Mouse (Mus musculus) hindbrain, embryonic 10.5 days (tissue): Measurements from ENCODE around the gene Mapk8ip3. TPM values are rescaled to one million over a fixed set of nuclear protein-coding genes. Genes with fewer than 3 reads are reported as not detected.
A peak's percentile ranks its signal among the peaks of the same experiment; 100 is the strongest.

Experiments used
- DNase-seq: peaks from one replicate; pipeline ENCODE4 v3.0.0-alpha.2; 2017; ENCODE audit warnings: low spot score
- H3K27ac ChIP-seq: fragments of 300-500 bp; sonication (generic); 2 replicates; pipeline ENCODE4 v1.5.1; 2016; ENCODE audit warnings: mild to moderate bottlenecking, moderate library complexity
- H3K27me3 ChIP-seq: fragments of 300-500 bp; sonication (generic); 2 replicates; pipeline ENCODE4 v1.6.1; 2016; ENCODE audit warnings: mild to moderate bottlenecking; ENCODE audit not compliant: poor library complexity, insufficient read depth, severe bottlenecking
- H3K36me3 ChIP-seq: fragments of 300-500 bp; sonication (generic); 2 replicates; pipeline ENCODE4 v1.6.1; 2016; ENCODE audit warnings: mild to moderate bottlenecking, moderate library complexity
- H3K4me1 ChIP-seq: fragments of 300-500 bp; sonication (generic); replicated peaks from 2 replicates; pipeline ENCODE4 v1.6.1; 2016; ENCODE audit warnings: mild to moderate bottlenecking
- H3K4me3 ChIP-seq: fragments of 300-500 bp; sonication (generic); 2 replicates; pipeline ENCODE4 v1.5.1; 2016; ENCODE audit warnings: mild to moderate bottlenecking, moderate library complexity
- H3K9me3 ChIP-seq: fragments of 300-500 bp; sonication (generic); 2 replicates; pipeline ENCODE4 v1.6.1; 2016; ENCODE audit warnings: mild to moderate bottlenecking, moderate library complexity
- WGBS: fragments of 180-500 bp; shearing (Covaris S2); methylation state at CpG from one replicate; pipeline ENCODE4 v1.1.7; 2016; 5-methylcytosine and 5-hydroxymethylcytosine counted together
- polyA plus RNA-seq: library from polyadenylated mRNA; unstranded; fragments of >200 nt; fragmentation: Nextera tagmentation; extraction: Ambion mirVana; gene quantifications from 2 replicates; pipeline ENCODE4 v1.2.1, GENCODE M21; 2016

The Mapk8ip3 gene
- polyA plus RNA-seq, 1 experiment from 2014 or later = 61.7 TPM

- peaks cover 66% of the 10 kb centered on the region for H3K36me3 ChIP-seq
- no peaks in the 10 kb centered on the region for H3K9me3 ChIP-seq
- H3K4me3 ChIP-seq = peak overlapping the region; percentile 93
- peak overlapping the region; percentile 91 for H3K27ac ChIP-seq
- WGBS = 68% methylated on average over 18 of the region's 18 CpGs
- DNase-seq = no peak
- H3K27me3 ChIP-seq = no peaks in the 10 kb centered on the region
- peaks cover 32% of the 10 kb centered on the region for H3K4me1 ChIP-seq
These were observed 49.3 kb downstream of the Mapk8ip3 start for GRCm38 (mm10) chr17:24887291-24888080.

DNA sequence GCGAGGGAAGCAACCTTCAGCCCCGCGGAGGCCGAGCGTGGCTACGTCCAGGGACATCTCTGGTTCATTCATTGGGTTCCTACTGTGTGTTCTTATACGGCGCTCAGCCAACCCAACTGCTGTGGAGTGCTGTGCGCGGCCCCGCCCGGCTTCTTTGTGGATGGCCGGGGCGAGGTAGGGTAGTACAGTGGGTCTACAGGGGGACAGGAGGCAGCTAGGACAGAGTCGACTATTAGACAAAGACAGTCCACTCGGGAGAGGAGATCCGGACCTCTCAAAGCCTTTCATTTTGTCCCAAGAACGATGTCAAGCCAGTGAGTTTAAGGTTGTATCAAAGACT, 49.9 kb downstream of the Mapk8ip3 start:
- no peaks in the 10 kb centered on the region for H3K27me3 ChIP-seq
- peaks cover 66% of the 10 kb centered on the region for H3K36me3 ChIP-seq
- 1% methylated on average over 18 of the region's 18 CpGs for WGBS
- H3K27ac ChIP-seq = peak overlapping the region; percentile 91
- H3K4me3 ChIP-seq = peak overlapping the region; percentile 93
- H3K4me1 ChIP-seq = peaks cover 32% of the 10 kb centered on the region
- DNase-seq = no peak
- H3K9me3 ChIP-seq = no peaks in the 10 kb centered on the region

- Histone ChIP-seq H3K36me3 (peaks cover 61% of the 10 kb centered on the region), H3K9me3 (no peaks in the 10 kb centered on the region), H3K27me3 (no peaks in the 10 kb centered on the region), H3K27ac (peak within 1 kb of the TSS; percentile 91), H3K4me3 (peak within 1 kb of the TSS; percentile 93), H3K4me1 (peaks cover 34% of the 10 kb centered on the region)
- DNase-seq = peak; percentile 96
- under 1% methylated on average over 69 of the region's 69 CpGs for WGBS
These were observed 50.4 kb downstream of the Mapk8ip3 start, which contains the start of the genes Nubp2 and Spsb3 for GRCm38 (mm10) chr17:24886134-24886931. Gene Nubp2 (minus strand): TSS chr17:24886349. Gene Spsb3 (plus strand): TSS chr17:24886643.

GRCm38 (mm10) chr17:24885356-24886133, 51.2 kb downstream of the Mapk8ip3 start:
- H3K36me3 ChIP-seq = peaks cover 54% of the 10 kb centered on the region
- H3K4me1 ChIP-seq = peaks cover 38% of the 10 kb centered on the region
- 27% methylated on average over 22 of the region's 22 CpGs for WGBS

GRCm38 (mm10) chr17:24884391-24884790, 52.4 kb downstream of the Mapk8ip3 start:
- Histone ChIP-seq H3K36me3 (peaks cover 42% of the 10 kb centered on the region), H3K9me3 (no peaks in the 10 kb centered on the region), H3K27ac (no peak overlapping the region), H3K27me3 (no peaks in the 10 kb centered on the region), H3K4me3 (peak overlapping the region; percentile 93; the same call in 1 of the 2 replicates), H3K4me1 (peaks cover 38% of the 10 kb centered on the region)
- no peak for DNase-seq
- WGBS = 89% methylated on average over 6 of the region's 6 CpGs

More at GRCm38 (mm10) chr17:24885356-24886133, 51.2 kb downstream of the Mapk8ip3 start:
- no peaks in the 10 kb centered on the region for H3K9me3 ChIP-seq
- no peaks in the 10 kb centered on the region for H3K27me3 ChIP-seq
- H3K4me3 ChIP-seq = peak overlapping the region; percentile 93
- peak overlapping the region; percentile 73 for H3K27ac ChIP-seq
- DNase-seq = no peak

GRCm38 (mm10) chr17:24881738-24882440, 54.9 kb downstream of the Mapk8ip3 start:
- Histone ChIP-seq H3K27ac (0 out of 2 replicates have a peak overlapping the region, but pooled peaks have one; percentile 17), H3K4me3 (no peak overlapping the region), H3K9me3 (no peaks in the 10 kb centered on the region), H3K27me3 (no peaks in the 10 kb centered on the region), H3K4me1 (peaks cover 43% of the 10 kb centered on the region), H3K36me3 (peaks cover 33% of the 10 kb centered on the region)
- peak; percentile 56 for DNase-seq
- 50% methylated on average over 7 of the region's 7 CpGs for WGBS

DNA sequence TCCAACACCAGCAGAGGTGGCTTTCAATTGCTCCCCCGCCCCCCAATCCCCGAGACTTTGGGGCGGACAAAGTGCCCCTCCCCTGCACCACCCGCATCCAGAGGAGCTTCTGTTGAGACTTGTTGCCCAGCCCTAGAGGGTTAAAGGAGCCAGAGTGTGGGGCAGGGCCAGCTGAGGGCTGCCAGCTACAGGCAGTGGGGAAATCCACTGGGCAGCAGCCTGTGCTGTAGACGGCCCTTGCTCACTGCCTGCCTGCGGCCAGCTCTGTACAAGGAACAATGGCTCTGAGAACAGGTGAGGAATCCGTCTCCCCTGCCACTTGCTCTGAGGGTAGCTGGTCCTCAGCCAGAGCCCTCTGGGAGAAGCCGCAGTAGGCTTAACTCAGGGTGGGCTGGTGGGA, 58.2 kb downstream of the Mapk8ip3 start:
- H3K4me3 ChIP-seq = no peak overlapping the region
- H3K36me3 ChIP-seq = peaks cover 18% of the 10 kb centered on the region
- H3K9me3 ChIP-seq = no peaks in the 10 kb centered on the region
- H3K27me3 ChIP-seq = no peaks in the 10 kb centered on the region
- H3K4me1 ChIP-seq = peaks cover 26% of the 10 kb centered on the region
- no peak for DNase-seq
- 76% methylated on average over 8 of the region's 8 CpGs for WGBS
- H3K27ac ChIP-seq = peak overlapping the region; percentile 70

- peak overlapping the region; percentile 70 for H3K27ac ChIP-seq
- no peak for DNase-seq
- 35% methylated on average over 5 of the region's 5 CpGs for WGBS
- H3K27me3 ChIP-seq = no peaks in the 10 kb centered on the region
- no peaks in the 10 kb centered on the region for H3K9me3 ChIP-seq
- H3K36me3 ChIP-seq = peaks cover 13% of the 10 kb centered on the region
- H3K4me1 ChIP-seq = peaks cover 26% of the 10 kb centered on the region
- H3K4me3 ChIP-seq = no peak overlapping the region
These were observed 58.7 kb downstream of the Mapk8ip3 start for GRCm38 (mm10) chr17:24878117-24878397.

DNA sequence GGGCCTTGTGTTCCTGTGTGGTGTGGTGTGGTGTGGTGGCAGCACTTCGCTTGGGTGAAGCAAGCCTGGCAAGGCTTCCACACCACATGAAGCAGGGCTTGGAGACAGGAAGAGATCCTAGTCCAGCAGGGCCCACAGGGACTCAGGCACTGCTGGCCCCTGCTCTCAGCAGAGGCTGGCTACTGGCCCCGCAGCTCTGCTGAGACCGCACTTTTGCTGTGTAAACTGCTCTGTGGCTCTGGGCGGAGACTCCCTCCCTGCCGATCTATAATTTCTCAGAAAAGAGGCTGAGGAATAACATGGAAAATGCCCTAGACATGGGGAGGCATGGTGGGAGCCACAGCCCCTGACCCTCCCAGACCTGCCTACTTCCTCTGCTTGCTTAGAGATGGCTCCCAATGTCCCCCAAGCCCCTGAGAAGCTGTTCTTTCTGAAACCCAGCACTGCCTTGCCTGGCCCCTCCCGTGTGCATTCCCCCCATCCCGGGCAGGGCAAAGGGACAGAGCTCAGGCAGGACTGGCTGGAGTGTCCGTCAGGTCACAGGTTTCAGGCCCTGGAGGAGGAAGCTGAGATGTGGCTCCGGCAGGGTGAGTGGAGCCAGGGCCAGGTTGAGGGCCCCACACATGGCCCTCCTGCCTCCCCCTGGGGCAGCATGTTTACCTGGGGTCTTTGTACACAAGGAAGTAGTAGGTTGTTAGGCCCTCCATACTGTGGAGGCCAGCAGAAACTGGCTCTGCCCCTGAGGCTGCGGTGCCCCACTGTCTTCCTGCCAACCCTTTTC, 59.3 kb downstream of the Mapk8ip3 start:
- Histone ChIP-seq H3K9me3 (no peaks in the 10 kb centered on the region), H3K36me3 (peaks cover 8% of the 10 kb centered on the region), H3K27me3 (no peaks in the 10 kb centered on the region), H3K4me3 (no peak overlapping the region; the same call in 1 of the 2 replicates), H3K4me1 (peaks cover 26% of the 10 kb centered on the region), H3K27ac (peak overlapping the region; percentile 70)
- no peak for DNase-seq
- WGBS = 61% methylated on average over 10 of the region's 10 CpGs

DNA sequence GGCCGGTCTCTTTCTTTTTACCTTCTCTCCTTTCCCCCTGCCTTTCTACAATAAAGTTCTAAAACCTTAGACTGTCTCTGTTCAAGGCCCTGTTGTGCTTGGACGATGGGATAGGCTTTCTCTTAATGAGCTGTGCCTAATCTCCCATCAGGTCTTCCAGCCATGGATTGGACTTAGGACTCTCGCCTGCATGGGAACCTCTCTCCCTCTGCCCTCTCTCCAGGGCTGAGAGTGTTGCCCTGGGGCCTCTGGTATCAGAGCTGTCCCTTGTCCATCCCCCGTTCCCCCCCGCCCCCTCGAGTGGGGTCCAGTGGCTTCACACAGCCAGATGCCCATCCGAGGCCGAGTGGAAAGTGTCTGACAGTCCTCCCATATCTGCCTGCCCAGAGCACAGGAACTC, 61.8 kb downstream of the Mapk8ip3 start:
- Histone ChIP-seq H3K4me1 (peaks cover 19% of the 10 kb centered on the region), H3K27ac (no peak overlapping the region), H3K9me3 (no peaks in the 10 kb centered on the region), H3K27me3 (no peaks in the 10 kb centered on the region), H3K36me3 (no peaks in the 10 kb centered on the region), H3K4me3 (no peak overlapping the region)
- 85% methylated on average over 8 of the region's 8 CpGs for WGBS
- DNase-seq = no peak

DNA sequence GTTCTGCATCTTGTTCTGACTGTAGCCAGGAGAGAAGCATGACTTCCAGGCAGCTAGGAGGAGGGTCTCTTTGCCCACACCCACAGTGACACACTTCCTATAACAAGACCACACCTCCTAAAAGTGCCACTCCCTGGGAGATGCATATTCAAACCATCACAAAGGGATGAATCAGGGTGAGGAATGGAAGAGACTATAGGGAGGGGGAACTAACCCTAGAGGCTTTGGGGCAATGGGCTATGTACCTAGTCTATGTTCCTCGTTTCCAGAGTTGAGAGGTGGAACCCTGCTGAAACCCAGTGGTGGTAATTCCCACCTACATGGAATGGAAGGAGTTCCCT, 62.4 kb downstream of the Mapk8ip3 start:
- H3K4me3 ChIP-seq = no peak overlapping the region
- no peak overlapping the region for H3K27ac ChIP-seq
- no peaks in the 10 kb centered on the region for H3K27me3 ChIP-seq
- peaks cover 19% of the 10 kb centered on the region for H3K4me1 ChIP-seq
- no peaks in the 10 kb centered on the region for H3K9me3 ChIP-seq
- no peaks in the 10 kb centered on the region for H3K36me3 ChIP-seq
- 53% methylated on average over 1 of the region's 1 CpGs for WGBS
- no peak for DNase-seq
